Mouse (Mus musculus) adrenal gland, adult 2 months (tissue): ENCODE results near the gene Rrm1. TPM values are rescaled to one million over a fixed set of nuclear protein-coding genes. Genes with fewer than 3 reads are reported as not detected.

ENCODE experiments used
- polyA plus RNA-seq: library from polyadenylated mRNA; depleted of rRNA; stranded (reverse); fragments of >200 nt; gene quantifications from 2 replicates; pipeline ENCODE4 v1.2.3, GENCODE M21; 2012; rRNA removed
- total RNA-seq, 2 experiments: library from RNA; stranded (reverse); gene quantifications; 2 replicates each; pipeline ENCODE4 v1.2.3; 2021

Gene Rrm1
- total and polyA plus RNA-seq, 3 experiments, result 4.1 to 20.1 (median 16.8) TPM

Other genes starting within 250 kb of the Rrm1 start
- gene Nup98, start 231.5 kb upstream of the Rrm1 start, total RNA-seq, result 10 to 100 TPM; 47.8 to 84.4 TPM
- 10.1 and 13.5 TPM in 2 replicates for gene Nup98, start 231.5 kb upstream of the Rrm1 start, polyA plus RNA-seq
- 10 to 100 TPM; 62.6 to 96.0 TPM for gene Pgap2, start 231.5 kb upstream of the Rrm1 start, total RNA-seq
- gene Pgap2, start 231.5 kb upstream of the Rrm1 start, polyA plus RNA-seq, result 320 and 360 TPM in 2 replicates
- 10 to 100 TPM; 48.0 to 62.7 TPM for gene Rhog, start 185.6 kb upstream of the Rrm1 start, total RNA-seq
- 60.0 and 69.0 TPM in 2 replicates for gene Rhog, start 185.6 kb upstream of the Rrm1 start, polyA plus RNA-seq
- gene Stim1, start 173.9 kb upstream of the Rrm1 start, total RNA-seq, result 10 to 100 TPM; 68.2 to 74.8 TPM
- gene Stim1, start 173.9 kb upstream of the Rrm1 start, polyA plus RNA-seq, result 68.4 and 77.7 TPM in 2 replicates
- gene Olfr543, start 40.0 kb downstream of the Rrm1 start, total RNA-seq, result not detected
- not detected in 2 replicates for gene Olfr543, start 40.0 kb downstream of the Rrm1 start, polyA plus RNA-seq
- gene Olfr544, start 46.6 kb downstream of the Rrm1 start, total RNA-seq, result not detected
- not detected in 2 replicates for gene Olfr544, start 46.6 kb downstream of the Rrm1 start, polyA plus RNA-seq
- gene Olfr545, start 57.9 kb downstream of the Rrm1 start, total RNA-seq, result not detected
- not detected in 2 replicates for gene Olfr545, start 57.9 kb downstream of the Rrm1 start, polyA plus RNA-seq
- gene Olfr547, start 93.1 kb downstream of the Rrm1 start, total RNA-seq, result not detected
- not detected in 2 replicates for gene Olfr547, start 93.1 kb downstream of the Rrm1 start, polyA plus RNA-seq
- gene Olfr548-ps1, start 99.2 kb downstream of the Rrm1 start, total RNA-seq, result not detected
- gene Olfr548-ps1, start 99.2 kb downstream of the Rrm1 start, polyA plus RNA-seq, result not detected in 2 replicates
- gene Olfr549, start 108.2 kb downstream of the Rrm1 start, total RNA-seq, result not detected
- gene Olfr549, start 108.2 kb downstream of the Rrm1 start, polyA plus RNA-seq, result not detected in 2 replicates
- 10 to 100 TPM; 11.7 to 16.0 TPM for gene Trim21, start 123.8 kb downstream of the Rrm1 start, total RNA-seq
- gene Trim21, start 123.8 kb downstream of the Rrm1 start, polyA plus RNA-seq, result 2.4 and 3.2 TPM in 2 replicates
- gene Olfr550, start 129.7 kb downstream of the Rrm1 start, total RNA-seq, result not detected
- gene Olfr550, start 129.7 kb downstream of the Rrm1 start, polyA plus RNA-seq, result not detected in 2 replicates
- gene Olfr551, start 150.2 kb downstream of the Rrm1 start, total RNA-seq, result not detected
- gene Olfr551, start 150.2 kb downstream of the Rrm1 start, polyA plus RNA-seq, result not detected in 2 replicates
- under 1 TPM in 1 of 2 experiments, not detected in 1; 0.14 TPM for gene Olfr552, start 156.1 kb downstream of the Rrm1 start, total RNA-seq
- not detected in 2 replicates for gene Olfr552, start 156.1 kb downstream of the Rrm1 start, polyA plus RNA-seq
- gene Olfr553, start 176.5 kb downstream of the Rrm1 start, total RNA-seq, result not detected
- not detected in 2 replicates for gene Olfr553, start 176.5 kb downstream of the Rrm1 start, polyA plus RNA-seq
- gene Olfr554, start 196.7 kb downstream of the Rrm1 start, total RNA-seq, result not detected
- gene Olfr554, start 196.7 kb downstream of the Rrm1 start, polyA plus RNA-seq, result not detected in 2 replicates
- not detected for gene Olfr555, start 217.1 kb downstream of the Rrm1 start, total RNA-seq
- not detected in 2 replicates for gene Olfr555, start 217.1 kb downstream of the Rrm1 start, polyA plus RNA-seq
- not detected for gene Olfr556, start 223.2 kb downstream of the Rrm1 start, total RNA-seq
- not detected in 2 replicates for gene Olfr556, start 223.2 kb downstream of the Rrm1 start, polyA plus RNA-seq
- gene Trim68, start 245.6 kb downstream of the Rrm1 start, total RNA-seq, result 1 to 10 TPM; 6.9 to 8.4 TPM
- 9.4 and 10.1 TPM in 2 replicates for gene Trim68, start 245.6 kb downstream of the Rrm1 start, polyA plus RNA-seq